Mouse (Mus musculus): ENCODE results near the gene Cgref1. TPM values are rescaled to one million over a fixed set of nuclear protein-coding genes. Genes with fewer than 3 reads are reported as not detected.

Gene Cgref1
- total RNA-seq, 2 experiments from 2014 or later, result 0.39 to 0.45 TPM

DNA sequence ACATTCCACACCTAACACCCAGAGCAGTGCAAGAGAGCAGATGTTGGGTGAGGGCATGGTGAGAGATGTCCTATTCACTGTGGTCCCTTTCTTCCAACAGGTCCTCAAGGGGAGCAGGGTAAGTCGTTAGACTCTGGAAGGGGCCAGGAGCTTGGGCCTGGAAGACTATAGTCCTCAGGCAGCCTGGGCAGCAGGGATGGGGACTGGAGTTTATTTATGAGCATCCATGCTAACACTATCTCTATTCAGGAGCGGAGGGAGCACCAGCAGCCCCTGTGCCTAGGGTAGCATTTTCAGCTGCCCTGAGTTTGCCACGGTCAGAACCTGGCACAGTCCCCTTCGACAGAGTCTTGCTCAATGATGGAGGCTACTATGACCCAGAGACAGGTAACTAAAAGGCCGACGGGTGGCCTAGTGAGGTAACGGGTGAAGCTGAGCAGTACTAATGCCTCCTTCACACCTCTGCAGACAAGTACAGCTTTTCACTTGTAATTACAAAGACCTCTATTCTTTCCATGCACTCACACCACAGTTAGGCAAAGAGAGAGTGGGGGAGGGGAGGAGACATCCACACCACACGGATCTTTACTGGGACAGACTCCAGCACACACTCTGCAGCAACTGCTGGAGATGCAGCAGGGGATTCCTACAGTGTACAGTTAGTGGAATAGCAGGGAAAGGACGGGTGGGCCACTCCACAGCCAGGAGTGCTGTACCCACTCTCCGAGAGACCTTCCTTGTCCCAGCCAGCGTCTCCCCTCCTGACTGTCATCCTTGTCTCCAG lies 25.4 kb downstream of the Cgref1 start:
- no peak for DNase-seq
- intact Hi-C loops (cut with DNase I), result loop anchor here (2.0 to 5.0 kb wide), 2 partner anchors 37 to 113 kb away; no protein-coding TSS in a partner anchor

DNA sequence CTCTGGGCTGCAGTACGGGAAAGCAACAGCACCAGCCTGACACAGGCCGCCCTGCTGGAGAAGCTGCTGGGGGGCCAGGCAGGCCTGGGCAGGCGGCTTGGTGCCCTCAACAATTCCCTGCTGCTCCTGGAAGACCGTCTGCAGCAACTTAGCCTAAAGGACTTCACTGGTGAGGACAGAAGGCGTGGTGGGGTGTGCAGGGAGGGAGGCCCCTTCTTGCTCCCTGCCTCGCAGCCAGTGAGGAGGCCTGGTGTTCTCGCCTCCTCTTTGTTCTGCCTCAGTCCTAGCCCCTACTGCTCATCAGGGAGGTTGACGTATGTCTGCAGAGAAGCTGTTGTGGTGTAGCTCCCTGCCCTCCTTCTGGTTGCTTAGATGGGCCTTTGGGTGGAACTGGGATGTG lies 26.7 kb downstream of the Cgref1 start:
- intact Hi-C loops (cut with DNase I), result no loop called here
- no peak for DNase-seq

DNA sequence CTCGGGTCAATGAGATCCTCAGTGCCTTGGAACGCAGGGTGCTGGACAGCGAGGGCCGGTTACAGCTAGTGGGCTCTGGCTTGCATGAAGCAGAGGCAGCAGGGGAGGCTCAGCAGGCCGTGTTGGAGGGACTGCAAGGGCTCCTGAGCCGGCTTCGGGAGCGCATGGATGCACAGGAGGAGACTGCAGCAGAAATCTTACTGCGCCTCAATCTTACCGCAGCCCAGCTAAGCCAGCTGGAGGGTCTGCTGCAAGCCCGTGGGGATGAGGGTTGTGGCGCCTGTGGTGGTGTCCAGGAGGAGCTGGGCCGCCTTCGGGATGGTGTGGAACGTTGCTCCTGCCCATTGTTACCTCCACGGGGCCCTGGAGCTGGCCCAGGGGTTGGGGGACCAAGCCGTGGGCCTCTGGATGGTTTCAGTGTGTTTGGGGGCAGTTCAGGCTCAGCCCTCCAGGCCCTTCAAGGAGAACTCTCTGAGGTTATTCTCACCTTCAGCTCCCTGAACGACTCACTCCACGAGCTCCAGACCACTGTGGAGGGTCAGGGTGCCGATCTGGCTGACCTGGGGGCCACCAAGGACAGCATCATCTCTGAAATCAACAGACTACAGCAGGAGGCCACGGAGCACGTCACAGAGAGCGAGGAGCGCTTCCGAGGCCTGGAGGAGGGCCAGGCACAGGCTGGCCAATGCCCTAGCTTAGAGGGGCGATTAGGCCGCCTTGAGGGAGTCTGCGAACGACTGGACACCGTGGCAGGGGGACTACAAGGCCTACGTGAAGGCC lies 27.3 kb downstream of the Cgref1 start:
- intact Hi-C loops (cut with DNase I), result no loop called here
- no peak for DNase-seq

DNA sequence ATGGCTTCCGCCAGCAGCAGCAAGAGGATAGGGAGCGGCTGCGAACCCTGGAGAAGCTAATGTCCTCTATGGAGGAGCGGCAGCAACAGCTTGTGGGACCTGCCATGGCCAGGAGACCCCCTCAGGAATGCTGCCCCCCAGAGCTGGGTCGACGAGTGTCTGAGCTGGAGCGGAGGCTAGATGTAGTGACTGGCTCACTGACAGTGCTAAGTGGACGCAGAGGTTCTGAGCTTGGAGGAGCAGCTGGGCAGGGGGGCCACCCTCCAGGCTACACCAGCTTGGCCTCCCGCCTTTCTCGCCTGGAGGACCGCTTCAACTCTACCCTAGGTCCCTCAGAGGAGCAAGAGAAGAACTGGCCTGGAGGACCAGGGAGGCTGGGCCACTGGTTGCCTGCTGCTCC lies 28.0 kb downstream of the Cgref1 start:
- intact Hi-C loops (cut with DNase I), result no loop called here

DNA sequence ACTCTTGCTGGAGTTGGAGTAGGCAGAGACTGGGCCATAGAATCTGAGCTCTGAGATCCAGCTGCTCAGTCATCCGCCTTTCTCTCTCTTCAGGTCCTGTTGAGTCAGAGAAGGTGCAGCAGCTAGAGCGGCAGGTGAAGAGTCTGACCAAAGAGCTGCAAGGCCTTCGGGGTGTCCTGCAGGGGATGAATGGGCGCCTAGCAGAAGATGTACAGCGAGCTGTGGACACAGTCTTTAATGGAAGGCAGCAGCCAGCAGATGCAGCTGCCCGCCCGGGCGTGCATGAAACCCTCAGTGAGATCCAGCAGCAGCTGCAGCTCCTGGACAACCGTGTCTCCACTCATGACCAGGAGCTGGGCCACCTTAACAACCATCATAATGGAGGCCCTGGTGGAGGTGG lies 28.6 kb downstream of the Cgref1 start:
- intact Hi-C loops (cut with DNase I), result no loop called here

More for the DNA sequence above, 28.0 kb downstream of the Cgref1 start:
- DNase-seq, result no peak

DNA sequence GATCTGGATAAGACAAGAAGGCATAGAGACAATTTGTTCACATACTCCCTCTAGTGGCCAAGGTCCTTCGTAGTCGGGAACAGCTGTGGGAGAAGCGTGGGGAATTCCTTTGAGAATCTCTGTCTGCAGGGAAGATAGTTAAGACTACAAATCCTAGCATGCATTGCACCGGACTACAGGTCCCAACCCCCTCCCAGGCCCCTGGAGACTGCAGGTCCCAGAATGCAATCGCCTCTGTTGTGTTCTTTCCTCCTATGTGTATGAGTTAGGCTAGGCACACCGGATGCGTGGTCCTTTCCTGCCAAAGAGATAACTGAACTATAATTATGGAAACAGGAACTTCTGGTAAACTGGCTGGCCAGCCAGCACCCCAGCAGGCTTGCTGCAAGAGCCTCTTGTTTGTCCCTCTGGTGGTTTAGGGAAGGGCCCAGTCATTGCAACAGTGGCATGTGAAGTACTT lies 29.4 kb downstream of the Cgref1 start:
- intact Hi-C loops (cut with DNase I), result no loop called here
- DNase-seq, result peak; percentile 86 to 87

More for the DNA sequence above, 28.6 kb downstream of the Cgref1 start:
- DNase-seq, result no peak

DNA sequence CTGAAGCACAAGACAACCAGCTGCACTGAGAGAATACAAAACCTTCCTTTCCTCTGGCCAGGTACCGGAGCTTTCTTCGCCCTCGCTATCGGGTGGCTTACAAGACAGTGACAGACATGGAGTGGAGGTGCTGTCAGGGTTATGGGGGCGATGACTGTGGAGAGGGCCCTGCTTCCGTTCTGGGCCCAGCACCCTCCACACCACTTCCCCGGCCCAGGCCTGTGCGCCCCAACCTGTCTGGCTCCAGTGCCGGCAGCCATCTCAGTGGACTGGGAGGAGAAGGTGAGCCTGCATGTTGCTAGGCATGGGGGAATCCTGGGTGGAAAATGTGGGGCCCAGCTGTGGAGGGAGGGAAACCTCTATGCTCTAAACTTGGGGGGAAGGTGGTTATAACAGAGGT lies 29.9 kb downstream of the Cgref1 start:
- intact Hi-C loops (cut with DNase I), result no loop called here
- peak in 1 of 2 experiments; percentile 29 for DNase-seq

DNA sequence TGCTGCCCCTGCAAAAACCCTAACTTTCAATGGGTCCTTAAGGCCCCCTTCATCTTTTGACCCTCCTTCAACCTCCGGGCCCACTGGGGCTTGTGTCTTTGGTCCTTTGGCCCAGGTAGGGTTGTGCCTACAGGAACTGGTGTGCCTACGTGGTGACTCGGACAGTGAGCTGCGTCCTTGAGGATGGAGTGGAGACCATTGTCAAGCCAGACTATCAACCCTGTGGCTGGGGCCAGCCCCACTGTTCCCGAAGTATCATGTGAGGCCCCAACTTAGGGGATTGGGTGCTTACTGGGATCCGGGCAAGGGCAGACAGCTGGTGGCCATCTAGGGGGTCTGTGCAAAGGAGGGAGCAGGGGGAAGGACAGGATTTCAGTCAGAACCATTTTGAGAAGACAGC lies 30.5 kb downstream of the Cgref1 start:
- DNase-seq, result no peak
- intact Hi-C loops (cut with DNase I), result no loop called here

DNA sequence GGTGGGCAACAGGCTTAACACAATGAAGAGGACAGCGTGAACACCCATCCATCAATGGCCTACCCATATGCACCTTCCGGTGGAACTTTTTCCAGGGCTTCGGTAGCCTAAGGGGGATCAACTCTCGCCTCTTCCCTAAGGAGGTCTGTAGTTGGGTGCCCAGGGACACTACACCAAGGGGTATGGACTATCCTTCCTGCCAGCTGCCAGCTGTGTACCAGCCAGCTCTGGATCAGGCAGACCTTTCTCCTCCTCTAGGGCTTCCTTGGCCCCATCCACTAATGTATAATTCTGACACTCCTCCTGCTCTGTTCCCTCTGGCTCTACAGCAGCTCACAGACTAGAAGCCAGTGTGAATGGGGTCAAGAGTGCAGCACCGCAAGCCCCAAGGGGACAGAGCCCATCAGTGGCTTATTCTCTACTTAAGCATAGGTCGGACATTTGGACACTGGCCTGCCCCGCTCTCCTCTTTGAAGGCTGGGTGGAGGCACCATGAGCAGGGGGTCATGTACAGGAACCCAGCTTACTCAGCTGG lies 31.2 kb downstream of the Cgref1 start:
- intact Hi-C loops (cut with DNase I), result no loop called here
- no peak for DNase-seq

DNA sequence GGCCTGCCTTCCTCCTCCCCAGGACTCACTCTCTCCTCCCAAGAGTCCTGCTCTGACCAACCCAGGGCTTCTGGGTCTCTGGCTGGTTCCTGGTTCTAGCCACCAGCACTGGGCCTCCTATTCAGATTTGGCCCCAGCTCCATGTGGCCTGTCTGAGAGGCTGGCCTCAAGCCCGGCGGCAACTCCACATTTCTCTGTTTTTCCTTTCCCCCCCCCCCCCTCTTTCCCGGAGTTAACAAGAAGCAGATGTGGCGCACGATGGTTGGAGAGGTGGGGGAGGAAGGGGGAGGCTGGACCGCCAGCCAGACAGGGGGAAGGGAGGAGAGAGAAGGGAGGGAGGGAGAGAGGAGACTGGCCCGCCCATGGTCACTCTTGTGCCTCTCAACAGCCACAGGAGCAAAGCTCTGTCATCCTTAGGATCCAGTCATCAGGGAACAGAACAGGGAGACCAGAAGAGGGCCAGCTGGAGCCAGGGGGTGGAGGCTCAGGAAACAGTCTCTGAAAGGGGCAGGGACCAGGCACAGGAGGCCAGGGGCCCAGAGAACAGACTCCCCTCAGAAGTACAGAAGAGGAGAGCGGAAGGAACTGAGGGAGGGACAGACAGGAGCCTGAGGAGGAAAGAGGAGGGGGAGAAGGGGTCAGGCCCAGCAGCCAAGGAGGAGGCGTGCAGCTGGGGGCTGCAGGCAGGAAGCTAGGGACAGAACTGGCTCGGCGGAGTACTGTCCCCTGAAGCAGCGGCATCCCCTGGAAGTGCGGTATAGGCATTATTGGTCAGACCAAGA lies 32.1 kb downstream of the Cgref1 start, which contains the start of gene Emilin1:
Emilin1 (plus strand) TSS at position 343 of the 782 bp plus-strand sequence.
- intact Hi-C loops (cut with DNase I), result no loop called here
- peak; percentile 77 to 79 for DNase-seq

DNA sequence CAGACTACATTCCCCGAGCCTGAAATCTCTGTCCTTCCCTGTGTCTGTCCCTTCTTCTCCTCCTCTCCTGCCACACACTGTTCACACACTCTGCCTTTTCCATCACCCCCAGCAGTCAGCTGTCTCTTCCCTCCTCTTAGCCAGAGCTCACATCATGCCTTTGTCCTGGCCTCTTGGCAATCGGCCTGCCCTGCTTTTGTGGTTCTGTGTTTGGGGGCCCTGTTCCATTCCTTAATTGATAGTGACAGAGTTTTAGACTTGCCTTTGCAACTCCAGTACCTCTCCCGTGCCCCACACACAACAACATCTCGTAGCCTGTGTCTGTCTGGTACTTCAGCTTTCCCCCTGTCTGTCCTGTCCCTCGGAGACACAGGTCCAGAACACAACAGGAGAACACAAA lies 33.2 kb downstream of the Cgref1 start:
- intact Hi-C loops (cut with DNase I), result no loop called here
- peak in 1 of 2 experiments; percentile 38 for DNase-seq

DNA sequence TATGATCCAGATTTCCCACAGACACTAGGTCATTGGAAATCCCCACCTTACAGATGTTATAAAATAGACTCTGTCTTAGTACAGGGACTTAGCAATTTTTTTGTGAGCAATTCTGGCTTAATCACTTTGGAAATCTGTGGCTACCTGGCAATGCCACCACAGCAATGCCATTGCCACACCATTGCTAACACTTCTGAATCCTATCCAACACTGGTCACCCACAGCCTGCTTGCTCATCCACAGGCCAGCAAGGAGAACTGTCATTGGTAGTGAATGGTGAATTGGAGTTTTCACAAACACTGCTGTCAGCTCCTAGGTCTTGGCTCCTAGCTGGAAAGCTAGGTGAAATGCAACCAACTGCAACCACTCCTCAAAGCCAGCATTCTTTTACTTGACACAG lies 34.9 kb downstream of the Cgref1 start:
- DNase-seq, result no peak
- intact Hi-C loops (cut with DNase I), result no loop called here

DNA sequence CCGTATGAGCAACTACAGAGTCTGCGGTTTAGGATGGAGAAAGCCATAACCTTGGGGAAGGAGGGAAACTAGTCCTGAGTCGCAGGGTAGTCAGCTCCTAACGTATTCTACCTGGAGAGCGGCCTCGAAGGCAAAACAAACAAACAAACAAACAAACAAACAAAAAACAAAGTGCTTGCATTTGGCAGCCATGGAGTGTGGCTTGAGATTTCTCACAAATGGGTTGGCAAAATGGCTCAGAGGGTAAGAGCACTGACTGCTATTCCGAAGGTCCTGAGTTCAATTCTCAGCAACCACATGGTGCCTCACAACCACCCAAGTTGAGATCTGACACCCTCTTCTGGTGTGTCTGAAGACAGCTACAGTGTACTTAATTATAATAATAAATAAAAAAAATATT lies 35.5 kb downstream of the Cgref1 start:
- no peak for DNase-seq
- intact Hi-C loops (cut with DNase I), result no loop called here

DNA sequence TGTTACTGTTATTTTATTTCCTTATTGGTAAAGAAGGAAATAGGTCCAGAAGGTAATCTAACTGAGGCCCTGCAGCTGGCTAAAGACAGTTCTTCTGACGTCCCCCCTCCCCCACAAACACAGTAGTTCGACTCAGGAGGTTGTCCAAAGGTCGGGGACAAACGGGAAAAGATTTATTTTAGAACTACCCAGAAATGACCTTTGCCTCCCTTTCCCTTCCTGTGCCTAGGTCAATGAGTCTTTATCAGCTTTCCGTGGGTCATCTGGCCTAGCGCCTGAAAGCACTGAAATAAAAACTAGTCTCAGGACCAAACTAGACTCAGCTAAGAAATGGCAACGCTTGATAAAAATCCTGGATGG lies 36.1 kb downstream of the Cgref1 start:
- intact Hi-C loops (cut with DNase I), result no loop called here
- DNase-seq, result no peak

DNA sequence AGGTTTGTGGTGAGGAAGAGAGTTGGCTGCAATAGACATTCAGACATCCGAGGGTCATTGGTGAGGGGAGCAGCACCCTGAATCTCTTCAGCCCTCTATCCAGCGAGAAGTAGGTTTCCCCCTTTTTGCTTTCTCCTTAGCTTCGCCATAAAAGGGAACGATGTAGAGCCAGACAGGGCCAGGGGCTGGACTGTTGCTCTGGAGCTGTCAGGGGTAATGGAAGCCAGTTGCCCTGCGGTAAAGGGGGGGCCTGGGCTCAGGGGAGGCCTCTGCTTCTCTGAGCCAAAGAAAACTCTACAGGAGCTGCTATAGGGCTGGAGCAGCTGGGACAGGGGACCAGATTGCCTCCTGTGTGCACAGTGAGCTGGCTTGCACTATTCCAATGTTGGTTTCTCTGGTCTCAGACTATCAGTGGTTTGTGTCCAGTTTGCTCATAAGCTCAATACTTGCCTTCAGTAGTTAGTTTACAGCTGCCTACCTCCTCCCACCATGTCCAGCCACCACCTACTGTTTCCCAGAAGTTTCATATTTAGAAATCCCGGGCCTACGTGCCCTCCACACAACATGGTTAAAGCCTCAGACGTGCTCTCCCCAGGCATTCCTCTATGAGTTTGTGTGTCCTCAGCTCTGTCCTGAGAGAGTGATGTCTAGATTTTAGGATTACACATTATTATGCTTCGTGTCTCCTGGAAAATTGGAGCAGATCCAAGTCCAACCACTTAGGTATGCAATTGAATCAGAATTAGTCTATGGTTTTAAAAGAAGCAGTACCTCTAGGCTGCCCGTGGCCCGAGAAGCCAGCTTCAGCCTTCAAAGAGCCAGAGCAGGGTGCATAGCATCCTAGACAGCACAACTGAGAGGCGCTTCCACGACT lies 36.7 kb downstream of the Cgref1 start:
- DNase-seq, result peak; percentile 65 to 67
- intact Hi-C loops (cut with DNase I), result no loop called here

DNA sequence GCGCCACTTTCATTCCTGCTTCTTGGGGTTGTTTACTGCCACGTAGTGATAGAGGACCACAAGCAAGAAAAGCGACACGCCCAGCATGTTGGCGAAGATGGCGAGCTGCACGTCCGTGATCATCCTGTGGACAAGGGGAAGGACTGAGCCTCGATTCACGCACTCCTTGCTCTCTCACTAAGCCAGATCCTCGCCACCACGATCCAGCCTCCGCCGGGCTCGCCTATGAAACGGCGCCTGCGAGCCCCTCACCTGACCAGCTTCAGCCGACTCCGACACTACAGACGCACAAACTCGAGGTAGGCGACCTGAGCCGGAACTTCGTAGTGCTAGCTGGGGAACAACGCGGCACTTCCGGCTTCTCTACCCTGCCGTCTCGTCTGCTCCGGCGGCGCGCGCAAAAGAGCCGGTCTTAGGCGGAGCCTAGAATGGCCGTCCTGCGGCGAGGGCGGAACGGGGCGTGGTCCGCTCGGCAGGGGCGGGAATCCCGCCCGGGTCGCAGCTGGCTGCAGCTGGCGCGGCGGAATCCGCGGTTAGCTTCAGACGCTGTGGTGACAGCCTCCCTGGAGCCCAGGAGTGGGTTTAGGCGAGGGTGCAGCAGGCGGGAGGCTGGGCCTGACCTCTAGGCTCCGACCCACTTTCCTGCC lies 37.9 kb downstream of the Cgref1 start, which contains the start of gene Ost4:
Ost4 (minus strand) TSS at position 376 of the 647 bp plus-strand sequence.
- intact Hi-C loops (cut with DNase I), result loop anchor here (2.0 kb wide), 1 partner anchor 19 kb away; the partner anchor contains the start of gene Agbl5
- DNase-seq, result peak; percentile 98 to 99

DNA sequence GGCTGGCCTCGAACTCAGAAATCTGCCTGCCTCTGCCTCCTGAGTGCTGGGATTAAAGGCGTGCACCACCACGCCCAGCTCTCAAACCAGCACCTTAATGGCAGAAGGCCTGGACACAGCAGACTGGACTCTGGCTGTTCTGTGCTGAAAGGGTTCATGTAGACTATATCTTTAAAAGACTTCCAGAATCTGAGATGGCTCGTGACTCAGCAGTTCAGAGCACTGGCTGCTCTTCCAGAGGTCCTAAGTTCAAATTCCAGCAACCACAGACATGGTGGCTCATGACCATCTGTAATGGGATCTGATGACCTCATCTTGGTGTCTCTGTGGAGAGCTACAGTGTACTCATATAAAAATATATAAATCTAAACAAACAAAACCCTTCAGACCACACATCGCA lies 43.5 kb downstream of the Cgref1 start:
- intact Hi-C loops (cut with DNase I), result no loop called here
- DNase-seq, result no peak

DNA sequence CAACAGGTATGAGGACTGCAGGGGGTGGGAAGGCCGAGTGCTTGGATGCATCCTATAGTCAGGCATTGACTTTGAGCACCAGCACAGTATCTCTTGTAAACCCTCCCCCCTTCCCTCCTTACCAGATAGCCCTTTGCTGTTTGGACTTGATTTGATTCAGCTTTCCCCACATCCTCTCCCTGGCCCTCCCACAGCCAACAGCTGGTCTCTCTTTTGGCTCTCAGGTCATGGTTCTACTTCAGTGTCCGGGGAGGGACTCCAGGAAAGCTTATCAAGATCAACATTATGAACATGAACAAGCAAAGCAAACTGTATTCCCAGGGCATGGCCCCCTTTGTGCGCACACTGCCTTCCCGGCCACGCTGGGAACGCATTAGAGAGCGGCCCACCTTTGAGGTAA lies 55.0 kb downstream of the Cgref1 start:
- intact Hi-C loops (cut with DNase I), result no loop called here
- DNase-seq, result no peak
